Mouse (Mus musculus) thymus, adult 2 months (tissue): ENCODE data around the gene Fkbp15.

ENCODE experiments used
- CTCF ChIP-seq: fragments of 200-500 bp; IDR thresholded peaks from 2 replicates; pipeline ENCODE4 v1.5.1; 2012; ENCODE audit warnings: mild to moderate bottlenecking, control low read depth, low read length, moderate library complexity, borderline replicate concordance; ENCODE audit not compliant: control insufficient read depth, poor library complexity, insufficient read depth; ENCODE audit errors: extremely low read depth
- POLR2A ChIP-seq: fragments of 200-500 bp; IDR thresholded peaks from 2 replicates; pipeline ENCODE4 v1.6.1; 2012; ENCODE audit warnings: mild to moderate bottlenecking, low read length, control low read depth, moderate library complexity; ENCODE audit not compliant: control insufficient read depth, poor library complexity, insufficient read depth; ENCODE audit errors: extremely low read depth

GRCm38 (mm10) chr4:62393459-62393858 lies 33.1 kb upstream of the Fkbp15 start:
- TF ChIP-seq CTCF: no peak
- no peak for TF ChIP-seq POLR2A
